Mouse (Mus musculus): Measurements from ENCODE around the gene Tgif2. TPM values are rescaled to one million over a fixed set of nuclear protein-coding genes. Genes with fewer than 3 reads are reported as not detected.

The Tgif2 gene
- total RNA-seq, 1 experiment from 2014 or later, result 7.7 TPM

Other genes starting within 250 kb of the Tgif2 start
- 39.3 and 51.3 TPM in 2 replicates for gene Dlgap4, start 226.3 kb upstream of the Tgif2 start, total RNA-seq (2021)
- gene Myl9, start 64.6 kb upstream of the Tgif2 start, total RNA-seq (2021), result 54.6 and 70.5 TPM in 2 replicates
- 2.8 and 4.1 TPM in 2 replicates for gene 4930518I15Rik, start 17.9 kb downstream of the Tgif2 start, total RNA-seq (2021)
- gene Rab5if, start 23.1 kb downstream of the Tgif2 start, total RNA-seq (2021), result 269 and 294 TPM in 2 replicates
- 0.26 and 1.2 TPM in 2 replicates for gene Sla2, start 47.2 kb downstream of the Tgif2 start, total RNA-seq (2021)
- gene Ndrg3, start 152.0 kb downstream of the Tgif2 start, total RNA-seq (2021), result 53.4 and 64.4 TPM in 2 replicates
- 8.3 and 9.2 TPM in 2 replicates for gene Dsn1, start 167.1 kb downstream of the Tgif2 start, total RNA-seq (2021)
- gene Soga1, start 239.2 kb downstream of the Tgif2 start, total RNA-seq (2021), result 31.9 and 33.5 TPM in 2 replicates
- not detected in 2 replicates for gene Tldc2, start 247.0 kb downstream of the Tgif2 start, total RNA-seq (2021)

Data from adrenal gland, postnatal 14 days (tissue).